In the genomic region with DNA sequence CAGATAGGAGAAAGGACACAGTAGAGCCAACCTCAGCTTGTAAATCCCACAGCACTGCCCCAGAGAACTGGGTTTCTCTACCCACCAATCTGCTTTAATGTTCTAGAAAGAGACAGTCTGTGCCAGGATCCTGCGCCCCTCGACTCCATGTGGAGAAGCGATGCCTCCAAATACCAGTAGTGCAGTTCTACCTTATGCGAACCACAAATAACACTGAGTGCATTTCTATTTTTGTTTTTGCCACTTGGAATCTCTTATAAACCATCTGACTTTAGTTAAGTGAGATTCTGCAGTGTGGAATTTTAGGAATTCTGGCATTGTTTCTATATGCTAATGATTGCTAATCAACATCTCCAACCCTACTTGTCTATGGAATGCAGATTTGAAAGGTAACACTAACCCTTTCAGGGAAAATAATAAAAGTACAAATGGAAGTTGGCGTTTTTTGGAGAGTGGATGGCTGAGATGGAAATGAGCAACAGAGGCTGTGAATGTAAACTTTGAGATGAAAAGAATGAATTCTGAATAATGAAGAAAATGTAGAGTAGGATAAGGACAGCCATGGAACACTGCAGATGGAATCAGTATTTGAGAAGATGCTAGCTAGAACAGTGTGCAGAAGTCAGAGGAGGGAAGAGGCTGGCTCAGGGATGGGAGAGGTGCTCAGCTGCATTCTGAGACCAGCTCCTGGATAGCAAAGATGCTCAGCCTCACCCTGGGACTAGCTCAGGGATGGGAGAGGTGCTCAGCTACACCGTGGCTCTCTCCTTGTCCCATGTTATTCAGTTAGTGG, we compare ENCODE assay signal across 20 mouse cellular contexts. TPM values are rescaled to one million over a fixed set of nuclear protein-coding genes. Genes with fewer than 3 reads are reported as not detected.
"Had no signal": no experiment of that assay in that cellular context is flagged by ENCODE, and none has a peak within 500 bp of the region (broad histone marks: within the 10 kb centered on the region; RNA-seq: fewer than 3 reads in every experiment).

No protein-coding gene starts in this region.

- ATAC-seq: liver, embryonic 12.5 days had no signal

- DNase-seq: kidney, adult 18-20 months; kidney, postnatal 10 days; kidney, postnatal 4 days; lung, embryonic 14.5 days; lung, postnatal 10 days; lung, postnatal 4 days; midbrain, embryonic 14.5 days; right cerebral cortex, adult 18-20 months; thymus, postnatal 4 days had no signal

RNA-seq across cellular contexts. Expression of a gene that starts 45.3 kb away (rescaled TPM):
- polyA plus RNA-seq: kidney, embryonic 14.5 days; limb, embryonic 11.5 days; limb, embryonic 15.5 days; liver, embryonic 12.5 days; liver, embryonic 16.5 days; lung, embryonic 14.5 days; midbrain, embryonic 10.5 days; midbrain, embryonic 14.5 days; myocyte; neural tube, embryonic 11.5 days; neural tube, embryonic 15.5 days; small intestine, adult 2 months; stomach, embryonic 16.5 days had no signal
